Mouse (Mus musculus) liver, embryonic 15.5 days (tissue): Measurements from ENCODE around the gene Ypel4. TPM values are rescaled to one million over a fixed set of nuclear protein-coding genes. Genes with fewer than 3 reads are reported as not detected.

Source experiments
- ATAC-seq: fragments of 200-750 bp; cut with Nextera tagmentation; 2 replicates; pipeline ENCODE4 v1.8.0; 2017; ENCODE audit warnings: moderate number of reproducible peaks, mild to moderate bottlenecking, moderate library complexity; ENCODE audit not compliant: insufficient read depth
- H3K27ac ChIP-seq: fragments of 300-500 bp; sonication (generic); replicated peaks from 2 replicates; pipeline ENCODE4 v1.5.1; 2015; ENCODE audit warnings: mild to moderate bottlenecking, inconsistent platforms
- H3K27me3 ChIP-seq: fragments of 300-500 bp; sonication (generic); 2 replicates; pipeline ENCODE4 v1.6.1; 2015; ENCODE audit warnings: mild to moderate bottlenecking, inconsistent platforms
- H3K36me3 ChIP-seq: fragments of 300-500 bp; sonication (generic); replicated peaks from 2 replicates; pipeline ENCODE4 v1.6.1; 2015; ENCODE audit warnings: moderate library complexity, mild to moderate bottlenecking, inconsistent platforms
- H3K4me1 ChIP-seq: fragments of 300-500 bp; sonication (generic); replicated peaks from 2 replicates; pipeline ENCODE4 v1.6.1; 2015; ENCODE audit warnings: inconsistent platforms
- H3K4me2 ChIP-seq: fragments of 300-500 bp; sonication (generic); 2 replicates; pipeline ENCODE4 v1.6.1; 2015; ENCODE audit warnings: moderate library complexity, mild to moderate bottlenecking, inconsistent platforms
- H3K4me3 ChIP-seq: fragments of 300-500 bp; sonication (generic); replicated peaks from 2 replicates; pipeline ENCODE4 v1.5.1; 2015; ENCODE audit warnings: mild to moderate bottlenecking, inconsistent platforms
- H3K9ac ChIP-seq: fragments of 300-500 bp; sonication (generic); 2 replicates; pipeline ENCODE4 v1.6.1; 2015; ENCODE audit warnings: moderate library complexity, mild to moderate bottlenecking, inconsistent platforms
- H3K9me3 ChIP-seq: fragments of 300-500 bp; sonication (generic); replicated peaks from 2 replicates; pipeline ENCODE4 v1.6.1; 2016; ENCODE audit warnings: inconsistent platforms
- whole genome bisulfite sequencing: fragments of 180-500 bp; shearing (Covaris S2); methylation state at CpG from one replicate; pipeline ENCODE4 v1.1.7; 2015; ENCODE audit warnings: mixed read lengths; ENCODE audit not compliant: insufficient replicate concordance; 5-methylcytosine and 5-hydroxymethylcytosine counted together
- polyA plus RNA-seq: library from polyadenylated mRNA; unstranded; fragments of >200 nt; fragmentation: Nextera tagmentation; extraction: Ambion mirVana; gene quantifications from 2 replicates; pipeline ENCODE4 v1.2.1, GENCODE M21; 2015

Gene Ypel4
- polyA plus RNA-seq, 1 experiment from 2014 or later = 66.9 TPM

DNA sequence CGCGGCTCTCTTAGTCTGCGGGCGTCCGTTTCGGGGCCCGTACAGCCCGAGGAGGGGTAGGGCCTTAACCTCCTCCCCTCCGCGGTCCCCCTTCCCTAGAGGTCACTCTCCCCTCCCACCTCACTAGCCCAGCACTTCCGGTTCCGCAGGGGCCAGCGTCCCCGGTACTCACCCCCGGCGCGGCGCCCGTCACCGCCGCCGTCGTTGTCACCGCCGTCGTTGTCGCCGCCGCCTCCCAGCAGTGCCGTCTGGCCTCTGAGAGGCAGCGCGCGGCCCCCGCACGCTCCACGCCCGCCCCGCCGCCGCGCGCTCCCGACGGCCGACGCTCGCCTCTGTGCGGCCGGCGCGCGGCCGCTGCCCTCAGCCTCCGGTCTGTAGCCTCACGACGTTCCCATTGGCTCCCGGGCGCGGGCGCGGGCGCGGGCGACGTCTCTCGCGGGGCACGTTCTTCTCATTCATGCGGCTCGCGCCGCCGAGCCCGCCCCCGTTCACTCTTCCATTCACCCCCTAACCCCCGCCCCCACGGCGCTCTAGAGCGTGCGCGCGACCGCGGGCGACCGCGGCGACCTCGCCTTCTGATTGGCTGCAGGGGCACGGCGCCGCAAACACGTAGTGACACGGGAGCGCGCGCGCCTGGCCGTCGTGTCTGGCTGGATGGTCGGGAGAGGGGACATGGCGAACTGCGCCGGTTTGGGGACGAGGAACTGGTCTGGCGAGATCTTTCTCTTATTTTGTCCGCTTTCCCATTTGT, 18.9 kb upstream of the Ypel4 start, which contains the start of gene Zdhhc5:
Zdhhc5 (minus strand) TSS at position 370 of the 751 bp plus-strand sequence.
- Histone ChIP-seq H3K9ac (peak within 1 kb of the TSS; percentile 94), H3K36me3 (peaks cover 14% of the 10 kb centered on the region), H3K9me3 (no peaks in the 10 kb centered on the region), H3K27ac (peak within 1 kb of the TSS; percentile 99), H3K4me1 (peaks cover 49% of the 10 kb centered on the region), H3K4me2 (peak within 1 kb of the TSS; percentile 91), H3K27me3 (no peaks in the 10 kb centered on the region), H3K4me3 (peak within 1 kb of the TSS; percentile 86)
- ATAC-seq = peak; percentile 92
- under 1% methylated on average over 105 of the region's 107 CpGs for WGBS

DNA sequence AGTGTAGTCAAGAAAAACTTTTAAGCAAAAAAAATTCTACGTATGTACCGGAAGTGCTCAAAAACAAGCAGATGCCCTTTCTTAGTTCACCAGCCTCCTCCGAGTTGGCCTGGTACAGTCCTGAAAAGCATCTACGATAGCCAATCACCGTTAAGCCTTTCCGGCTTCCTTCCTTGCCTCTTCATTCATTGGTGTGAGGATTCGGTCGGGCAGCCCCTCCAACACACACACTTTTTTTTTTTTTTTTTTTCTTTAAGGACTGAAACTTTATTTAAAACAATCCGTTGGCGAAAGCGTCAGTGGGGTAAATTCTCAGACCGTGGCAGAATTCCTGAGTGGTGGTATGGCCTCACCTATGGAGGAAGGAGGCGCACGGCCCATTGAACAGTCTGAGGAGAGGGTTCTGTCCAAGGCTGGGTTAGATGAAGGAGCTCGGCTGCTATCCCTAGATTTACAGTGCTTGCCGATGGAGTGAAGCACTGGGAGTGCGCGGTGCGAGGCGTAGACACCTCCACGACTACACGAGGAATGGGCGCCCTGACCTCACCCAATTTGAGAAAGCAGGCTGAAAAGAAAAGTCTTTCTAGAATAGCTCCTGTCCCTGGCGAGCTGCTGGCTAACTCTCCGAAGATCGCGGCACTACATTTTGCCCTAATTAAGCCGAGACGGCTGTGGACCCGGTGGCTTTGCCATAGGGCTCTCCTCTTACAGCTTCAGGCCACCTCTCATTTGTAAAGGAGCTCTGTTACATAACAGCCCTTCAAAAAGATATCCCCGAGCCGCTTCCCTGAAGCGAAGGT, 18.1 kb upstream of the Ypel4 start:
- peak overlapping the region; percentile 86 for H3K4me3 ChIP-seq
- peak; percentile 86 for ATAC-seq
- H3K36me3 ChIP-seq = peaks cover 14% of the 10 kb centered on the region
- H3K9me3 ChIP-seq = no peaks in the 10 kb centered on the region
- WGBS = under 1% methylated on average over 33 of the region's 33 CpGs
- peaks cover 43% of the 10 kb centered on the region for H3K4me1 ChIP-seq
- H3K9ac ChIP-seq = peak overlapping the region; percentile 88
- peak overlapping the region; percentile 99 for H3K27ac ChIP-seq
- H3K27me3 ChIP-seq = no peaks in the 10 kb centered on the region
- peak overlapping the region; percentile 91 for H3K4me2 ChIP-seq

DNA sequence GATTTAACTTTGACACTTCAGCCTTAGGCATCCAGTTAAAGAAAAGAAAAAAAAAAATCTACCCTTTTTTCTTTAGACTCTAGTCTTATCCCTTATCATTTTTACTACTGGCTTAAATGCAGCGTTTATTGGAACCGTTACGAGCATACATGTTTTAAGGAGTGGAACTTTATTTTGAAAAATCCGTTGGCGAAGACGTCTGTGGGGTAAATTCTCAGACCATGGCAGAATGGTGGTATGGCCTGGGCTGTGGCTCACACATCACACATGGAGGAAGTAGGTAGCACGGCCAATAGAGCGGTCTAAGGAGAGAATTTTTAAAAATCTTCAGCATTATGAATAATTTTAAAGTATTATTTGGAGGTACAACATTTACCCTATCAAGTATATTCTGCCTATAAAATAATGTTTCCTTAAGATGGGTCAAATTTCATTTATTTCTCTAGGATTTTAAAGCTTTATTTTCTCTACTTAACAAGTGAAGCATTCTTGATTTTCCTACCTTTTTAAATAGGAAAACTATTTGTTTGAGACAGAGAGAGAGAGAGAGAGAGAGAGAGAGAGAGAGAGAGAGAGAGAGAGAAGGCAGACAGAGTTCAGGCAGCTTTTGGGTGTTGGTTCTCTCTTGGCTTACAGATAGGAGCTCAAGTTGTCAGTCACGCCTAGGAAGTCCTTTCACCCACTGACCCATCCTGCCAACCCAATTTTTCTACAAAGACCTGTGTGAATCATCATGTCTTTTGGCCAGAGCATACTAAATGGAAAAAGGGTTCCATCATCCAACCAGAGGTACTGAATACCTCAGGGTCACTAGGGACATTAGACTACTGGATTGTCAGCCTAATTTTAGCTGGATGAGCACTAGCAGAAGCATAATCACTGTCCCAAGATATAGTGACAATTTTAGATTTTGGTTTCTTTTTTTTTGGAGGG, 17.2 kb upstream of the Ypel4 start:
- WGBS = 8% methylated on average over 9 of the region's 9 CpGs

DNA sequence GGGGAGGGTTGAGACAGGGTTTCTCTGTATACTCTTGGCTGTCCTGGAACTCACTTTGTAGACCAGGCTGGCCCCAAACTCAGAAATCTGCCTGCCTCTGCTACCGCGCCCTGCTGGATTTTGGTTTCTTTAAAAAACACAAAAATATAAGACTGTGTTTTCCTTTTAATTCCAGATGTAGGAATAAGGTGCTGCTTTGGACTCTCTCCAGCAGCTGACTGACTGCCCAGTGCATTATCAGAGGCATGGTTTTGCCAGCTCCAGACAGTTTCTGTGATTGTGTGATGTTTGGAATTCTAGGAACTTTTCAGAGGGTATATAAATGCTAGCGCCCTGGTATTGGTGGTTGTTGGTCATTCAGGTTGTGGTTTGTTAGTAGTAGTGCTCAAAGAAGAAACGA, 16.5 kb upstream of the Ypel4 start:
- Histone ChIP-seq H3K4me2 (peak overlapping the region; percentile 91), H3K27me3 (no peaks in the 10 kb centered on the region), H3K27ac (peak overlapping the region; percentile 99), H3K9ac (peak overlapping the region; percentile 14; the same call in 1 of the 2 replicates), H3K4me1 (peaks cover 54% of the 10 kb centered on the region), H3K4me3 (no peak overlapping the region), H3K9me3 (no peaks in the 10 kb centered on the region), H3K36me3 (peaks cover 24% of the 10 kb centered on the region)
- no peak for ATAC-seq
- 84% methylated on average over 4 of the region's 4 CpGs for WGBS

More for the DNA sequence above, 17.2 kb upstream of the Ypel4 start:
- Histone ChIP-seq H3K9ac (peak overlapping the region; percentile 88), H3K4me3 (peak overlapping the region; percentile 86), H3K27ac (peak overlapping the region; percentile 99), H3K36me3 (peaks cover 17% of the 10 kb centered on the region), H3K4me2 (peak overlapping the region; percentile 91), H3K9me3 (no peaks in the 10 kb centered on the region), H3K27me3 (no peaks in the 10 kb centered on the region), H3K4me1 (peaks cover 51% of the 10 kb centered on the region)
- ATAC-seq = no peak

DNA sequence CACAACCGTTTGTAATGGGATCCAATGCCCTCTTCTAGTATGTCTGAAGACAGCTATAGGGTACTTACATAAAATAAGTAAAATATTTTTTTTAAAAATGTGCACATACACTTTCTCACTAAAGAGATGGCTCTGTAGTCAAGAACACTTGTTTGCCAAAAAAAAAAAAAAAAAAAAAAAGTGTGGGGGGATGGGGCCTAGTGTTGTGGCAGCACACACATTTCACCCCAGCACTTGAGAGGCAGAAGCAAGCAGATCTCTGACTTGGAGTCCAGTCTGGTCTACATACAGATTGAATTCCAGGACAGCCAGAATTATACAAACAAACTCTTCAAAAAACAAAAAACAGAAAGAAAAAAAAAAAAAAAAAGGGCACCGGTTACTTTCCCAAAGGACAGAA, 13.1 kb upstream of the Ypel4 start:
- Histone ChIP-seq H3K4me3 (no peak overlapping the region), H3K4me1 (peaks cover 66% of the 10 kb centered on the region), H3K4me2 (no peak overlapping the region), H3K27me3 (no peaks in the 10 kb centered on the region), H3K36me3 (peaks cover 55% of the 10 kb centered on the region), H3K9ac (no peak overlapping the region), H3K27ac (0 out of 2 replicates have a peak overlapping the region, but pooled peaks have one; percentile 19), H3K9me3 (no peaks in the 10 kb centered on the region)
- WGBS = 88% methylated on average over 2 of the region's 2 CpGs
- no peak for ATAC-seq

DNA sequence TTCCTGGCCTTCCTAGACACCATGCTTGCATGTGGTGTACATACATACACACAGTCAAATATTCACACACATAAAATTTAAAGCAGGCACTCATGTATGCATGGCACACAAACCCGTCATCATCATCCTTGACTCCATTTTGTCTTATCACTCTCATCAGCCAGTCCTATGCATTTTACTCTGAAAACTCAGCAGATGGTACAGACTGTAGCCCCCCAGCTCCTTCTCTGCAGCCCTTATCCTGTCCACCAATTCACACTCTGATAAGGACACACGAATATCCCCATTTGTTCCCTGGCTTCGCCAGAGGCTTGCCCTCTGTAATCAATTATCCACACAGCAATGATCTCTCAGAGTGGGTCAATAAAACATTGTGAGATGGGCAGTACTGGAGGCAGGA, 12.7 kb upstream of the Ypel4 start:
- no peak overlapping the region for H3K9ac ChIP-seq
- peaks cover 68% of the 10 kb centered on the region for H3K4me1 ChIP-seq
- no peaks in the 10 kb centered on the region for H3K9me3 ChIP-seq
- no peak for ATAC-seq
- no peak overlapping the region for H3K4me2 ChIP-seq
- no peaks in the 10 kb centered on the region for H3K27me3 ChIP-seq
- peaks cover 60% of the 10 kb centered on the region for H3K36me3 ChIP-seq
- 28% methylated on average over 3 of the region's 3 CpGs for WGBS
- H3K27ac ChIP-seq = 0 out of 2 replicates have a peak overlapping the region, but pooled peaks have one; percentile 19
- no peak overlapping the region for H3K4me3 ChIP-seq

DNA sequence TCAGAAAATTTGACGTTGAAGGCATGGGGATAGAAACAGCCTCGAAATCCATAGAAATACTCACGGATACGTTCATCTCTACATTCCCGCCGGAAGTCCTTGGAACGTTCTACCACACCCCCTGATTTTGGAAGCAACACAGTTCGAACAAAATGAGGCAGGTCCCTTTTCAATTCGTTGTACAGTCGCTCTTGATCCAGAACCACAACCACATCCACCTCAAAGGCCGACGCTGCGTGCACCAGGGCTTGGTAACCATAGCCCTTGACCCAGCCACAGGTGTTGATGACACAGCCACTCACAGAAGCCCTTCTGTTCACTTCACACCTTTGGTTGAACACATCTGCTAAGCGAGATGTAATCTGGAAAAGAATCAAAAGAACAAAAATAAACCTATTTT, 10.0 kb upstream of the Ypel4 start:
- Histone ChIP-seq H3K27ac (0 out of 2 replicates have a peak overlapping the region, but pooled peaks have one; percentile 9), H3K4me3 (no peak overlapping the region), H3K4me1 (peaks cover 67% of the 10 kb centered on the region), H3K36me3 (peaks cover 61% of the 10 kb centered on the region), H3K27me3 (no peaks in the 10 kb centered on the region), H3K4me2 (peak overlapping the region; percentile 81; the same call in 1 of the 2 replicates), H3K9ac (0 out of 2 replicates have a peak overlapping the region, but pooled peaks have one; percentile 23), H3K9me3 (no peaks in the 10 kb centered on the region)
- no peak for ATAC-seq
- WGBS = 89% methylated on average over 14 of the region's 14 CpGs

DNA sequence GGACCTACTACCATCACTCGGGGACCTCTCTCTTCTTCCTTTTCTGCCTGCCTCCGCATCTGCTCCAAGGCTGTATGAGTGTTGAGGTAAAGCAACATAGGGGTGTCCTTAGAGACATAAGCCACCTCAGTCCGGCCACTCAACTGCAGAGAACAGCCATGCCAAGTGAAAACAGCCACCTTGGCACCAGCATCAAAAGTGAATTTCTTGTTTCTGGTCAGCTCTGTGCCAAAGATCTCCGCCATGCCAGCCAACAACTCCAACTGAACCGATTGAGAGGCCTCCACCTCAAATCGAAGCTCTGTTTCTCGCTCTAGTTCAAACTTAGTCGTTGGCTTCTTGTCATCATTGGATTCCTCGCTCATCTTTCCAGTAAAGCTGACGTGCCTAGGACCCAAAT, 8.1 kb upstream of the Ypel4 start:
- Histone ChIP-seq H3K9me3 (no peaks in the 10 kb centered on the region), H3K4me2 (peak overlapping the region; percentile 81), H3K27me3 (no peaks in the 10 kb centered on the region), H3K27ac (peak overlapping the region; percentile 94; the same call in 1 of the 2 replicates), H3K4me3 (peak overlapping the region; percentile 67), H3K4me1 (peaks cover 78% of the 10 kb centered on the region), H3K36me3 (peaks cover 53% of the 10 kb centered on the region), H3K9ac (peak overlapping the region; percentile 63)
- WGBS = 88% methylated on average over 10 of the region's 10 CpGs
- no peak for ATAC-seq

DNA sequence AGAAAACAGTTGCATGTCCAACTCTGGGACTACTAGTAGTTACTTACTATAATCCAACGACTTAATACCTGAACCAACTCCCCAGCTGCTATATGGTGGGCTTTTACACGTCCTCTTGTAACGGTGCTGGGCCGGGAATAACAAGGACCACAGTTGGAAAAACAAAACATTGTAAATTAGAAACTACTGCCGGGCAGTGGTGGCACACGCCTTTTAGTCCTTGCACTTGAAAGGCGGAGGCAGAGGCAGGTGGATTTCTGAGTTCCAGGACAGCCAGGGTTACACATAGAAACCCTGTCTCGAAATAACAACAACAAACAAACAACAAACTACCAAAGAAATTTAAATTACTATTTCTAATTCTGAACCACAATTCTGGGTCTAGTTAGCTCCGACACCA, 7.1 kb upstream of the Ypel4 start:
- Histone ChIP-seq H3K9me3 (no peaks in the 10 kb centered on the region), H3K36me3 (peaks cover 44% of the 10 kb centered on the region), H3K4me2 (peak overlapping the region; percentile 81), H3K27ac (peak overlapping the region; percentile 94), H3K4me1 (peaks cover 78% of the 10 kb centered on the region), H3K27me3 (no peaks in the 10 kb centered on the region), H3K9ac (peak overlapping the region; percentile 63), H3K4me3 (peak overlapping the region; percentile 67)
- 1% methylated on average over 9 of the region's 9 CpGs for WGBS
- peak; percentile 26 for ATAC-seq

DNA sequence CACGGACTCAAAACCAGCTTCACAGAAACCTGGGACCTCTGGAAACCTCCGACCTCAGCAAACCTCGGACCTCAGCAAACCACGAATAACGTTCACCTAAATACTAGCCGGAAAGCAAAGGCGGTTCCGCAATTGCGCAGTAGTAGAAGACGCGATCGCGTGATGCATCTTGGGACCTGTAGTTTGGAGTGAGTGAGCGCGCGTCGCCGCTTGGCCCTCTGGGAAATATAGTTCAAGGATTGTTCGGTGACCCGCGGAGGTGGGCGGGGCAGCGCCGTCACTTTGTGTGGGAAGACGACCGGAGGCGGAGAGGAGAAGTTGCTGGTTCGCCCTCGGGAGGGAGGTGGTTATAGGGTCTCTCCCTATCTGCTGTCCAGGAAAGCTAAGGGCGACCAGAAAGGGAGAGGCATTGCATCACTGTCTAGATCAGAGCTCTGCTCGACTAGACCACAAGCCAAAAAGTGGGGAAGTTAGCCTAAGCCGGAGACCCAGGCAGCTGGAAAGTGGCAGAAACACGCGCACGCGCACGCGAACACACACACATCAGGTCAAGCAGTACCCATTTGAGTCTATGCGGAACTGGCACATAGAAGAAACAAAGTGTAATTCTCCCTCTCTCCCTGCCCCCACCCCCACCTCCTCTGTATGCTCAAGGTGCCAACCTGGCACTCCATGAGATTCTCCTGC, 6.5 kb upstream of the Ypel4 start, which contains the start of gene Clp1:
Clp1 (minus strand) TSS at position 179 of the 687 bp plus-strand sequence.
- ATAC-seq = peak; percentile 94
- peak within 1 kb of the TSS; percentile 67 for H3K4me3 ChIP-seq
- H3K4me2 ChIP-seq = peak within 1 kb of the TSS; percentile 81
- H3K36me3 ChIP-seq = peaks cover 38% of the 10 kb centered on the region
- under 1% methylated on average over 39 of the region's 39 CpGs for WGBS
- H3K9me3 ChIP-seq = no peaks in the 10 kb centered on the region
- peak within 1 kb of the TSS; percentile 71 for H3K9ac ChIP-seq
- no peaks in the 10 kb centered on the region for H3K27me3 ChIP-seq
- H3K4me1 ChIP-seq = peaks cover 78% of the 10 kb centered on the region
- H3K27ac ChIP-seq = peak within 1 kb of the TSS; percentile 94
